Mouse (Mus musculus) cerebellum, adult 2 months (tissue): ENCODE data around the gene Aurka.

ENCODE experiments used
- CTCF ChIP-seq: fragments of 200-500 bp; IDR thresholded peaks from 2 replicates; pipeline ENCODE4 v1.5.1; 2011; ENCODE audit warnings: low read depth, mild to moderate bottlenecking, control low read depth, low read length, moderate library complexity, borderline replicate concordance; ENCODE audit not compliant: insufficient read depth
- POLR2A ChIP-seq: fragments of 200-500 bp; IDR thresholded peaks from 2 replicates; pipeline ENCODE4 v1.6.1; 2011; ENCODE audit warnings: low read length, control low read depth, borderline replicate concordance; ENCODE audit not compliant: insufficient read depth

- no peak for TF ChIP-seq CTCF
- no peak for TF ChIP-seq POLR2A
These were observed 42.9 kb upstream of the Aurka start for GRCm38 (mm10) chr2:172413273-172413672.
